Mouse (Mus musculus): ENCODE data around the gene Samm50.

DNA sequence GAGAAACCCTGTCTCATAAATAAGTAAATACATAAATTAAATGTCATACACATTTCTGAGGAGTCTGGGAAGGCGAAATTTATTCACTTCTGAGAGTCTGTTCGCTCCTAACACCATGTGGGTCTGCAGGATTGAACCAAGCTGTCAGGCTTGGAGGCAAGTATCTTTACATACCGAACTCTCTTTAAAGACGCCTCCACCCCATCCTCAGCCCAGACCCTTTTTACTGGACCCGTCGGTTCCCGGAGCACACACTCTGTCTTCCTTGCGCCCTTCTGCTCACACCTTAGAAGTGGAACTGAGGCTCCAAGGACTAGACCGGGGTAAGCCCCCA lies 350 bp upstream of the Samm50 start:
- TF ChIP-seq CTCF (conservative IDR thresholded peaks at IDR 0.05; ENCODE audit: low read length) (no peak), NANOG (IDR thresholded peaks at IDR 0.05; ENCODE audit: borderline replicate concordance, low read length) (no peak)
